Mouse (Mus musculus): ENCODE measurements at regions not wholly inside any gene's neighbourhood (a gene's known extent, or its start where the extent isn't known, plus 50 kb on each side); places are given as distances from the start of the nearest gene placed in this dataset.

- no peak overlapping the region for H3K9ac ChIP-seq (ENCODE audit: low read length)
- 88% methylated on average over 5 of the region's 5 CpGs for WGBS
These were observed 59.3 kb upstream of the Rgs1 start for GRCm38 (mm10) chr1:144308313-144308712.

DNA sequence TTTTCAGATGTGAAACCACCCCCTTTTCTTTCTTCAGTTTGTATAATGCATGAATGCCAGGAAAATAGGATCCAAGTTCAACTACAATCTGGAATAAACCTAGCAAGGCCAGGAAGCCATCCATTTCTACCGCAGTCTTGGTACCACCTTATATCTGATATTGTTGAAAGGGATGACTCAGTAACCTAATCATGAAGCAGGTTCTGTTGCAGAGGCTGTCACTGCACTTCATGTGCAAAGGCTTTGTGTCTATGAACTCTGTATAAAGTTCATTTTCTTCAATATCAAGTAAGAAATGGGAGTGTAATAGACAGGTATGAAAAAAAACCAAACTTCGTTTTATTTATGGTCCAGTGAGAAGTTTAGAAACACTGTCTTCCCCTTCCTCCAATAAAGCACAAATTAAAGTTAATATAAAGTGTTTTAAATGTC, 58.8 kb upstream of the Rgs1 start:
- DNase-seq (ENCODE audit: low spot score) = no peak
- WGBS = 92% methylated on average over 2 of the region's 2 CpGs

More at GRCm38 (mm10) chr1:144308313-144308712, 59.3 kb upstream of the Rgs1 start:
- H3K36me3 ChIP-seq (ENCODE audit: control insufficient read depth, insufficient read depth, low read length) = no peaks in the 10 kb centered on the region
- H3K27me3 ChIP-seq (ENCODE audit: control insufficient read depth, insufficient read depth, low read length) = no peaks in the 10 kb centered on the region
- H3K9me3 ChIP-seq (ENCODE audit: control insufficient read depth, low read length) = no peaks in the 10 kb centered on the region
- H3K4me1 ChIP-seq (replicated peaks; ENCODE audit: control insufficient read depth, insufficient read depth, low read length) = no peaks in the 10 kb centered on the region; the same call in 1 of the 2 replicates
- ATAC-seq (replicated peaks; ENCODE audit: low FRiP score) (no peak), DNase-seq (ENCODE audit: low spot score) (no peak)
- H3K27ac ChIP-seq (ENCODE audit: low read depth, low read length) = no peak overlapping the region
- H3K4me2 ChIP-seq (ENCODE audit: low read depth, low read length, severe bottlenecking) = no peak overlapping the region
- H3K4me3 ChIP-seq (ENCODE audit: low read depth, low read length) = no peak overlapping the region

GRCm38 (mm10) chr1:144307017-144307853, 58.2 kb upstream of the Rgs1 start:
- ATAC-seq (replicated peaks; ENCODE audit: low FRiP score) (no peak), DNase-seq (ENCODE audit: low spot score) (no peak)
- WGBS = 64% methylated on average over 7 of the region's 7 CpGs
- Histone ChIP-seq H3K9ac (ENCODE audit: low read length) (no peak overlapping the region), H3K4me1 (replicated peaks; ENCODE audit: control insufficient read depth, insufficient read depth, low read length) (no peaks in the 10 kb centered on the region; the same call in 1 of the 2 replicates), H3K27ac (ENCODE audit: low read depth, low read length) (no peak overlapping the region), H3K4me3 (ENCODE audit: low read depth, low read length) (no peak overlapping the region), H3K9me3 (ENCODE audit: control insufficient read depth, low read length) (no peaks in the 10 kb centered on the region), H3K36me3 (ENCODE audit: control insufficient read depth, insufficient read depth, low read length) (no peaks in the 10 kb centered on the region), H3K27me3 (ENCODE audit: control insufficient read depth, insufficient read depth, low read length) (no peaks in the 10 kb centered on the region), H3K4me2 (ENCODE audit: low read depth, low read length, severe bottlenecking) (no peak overlapping the region)

More for the DNA sequence above, 58.8 kb upstream of the Rgs1 start:
- no peak for ATAC-seq (replicated peaks; ENCODE audit: low FRiP score)
- H3K4me3 ChIP-seq (ENCODE audit: low read depth, low read length) = no peak overlapping the region
- no peaks in the 10 kb centered on the region for H3K36me3 ChIP-seq (ENCODE audit: control insufficient read depth, insufficient read depth, low read length)
- H3K9ac ChIP-seq (ENCODE audit: low read length) = no peak overlapping the region
- no peaks in the 10 kb centered on the region for H3K9me3 ChIP-seq (ENCODE audit: control insufficient read depth, low read length)
- no peaks in the 10 kb centered on the region; the same call in 1 of the 2 replicates for H3K4me1 ChIP-seq (replicated peaks; ENCODE audit: control insufficient read depth, insufficient read depth, low read length)
- H3K4me2 ChIP-seq (ENCODE audit: low read depth, low read length, severe bottlenecking) = no peak overlapping the region
- H3K27ac ChIP-seq (ENCODE audit: low read depth, low read length) = no peak overlapping the region
- no peaks in the 10 kb centered on the region for H3K27me3 ChIP-seq (ENCODE audit: control insufficient read depth, insufficient read depth, low read length)

GRCm38 (mm10) chr1:144306284-144306683, 57.2 kb upstream of the Rgs1 start:
- H3K9me3 ChIP-seq (ENCODE audit: control insufficient read depth, low read length) = no peaks in the 10 kb centered on the region
- H3K36me3 ChIP-seq (ENCODE audit: control insufficient read depth, insufficient read depth, low read length) = no peaks in the 10 kb centered on the region
- no peak for DNase-seq (ENCODE audit: low spot score)
- H3K4me2 ChIP-seq (ENCODE audit: low read depth, low read length, severe bottlenecking) = no peak overlapping the region
- no peak overlapping the region for H3K27ac ChIP-seq (ENCODE audit: low read depth, low read length)
- no peak overlapping the region for H3K9ac ChIP-seq (ENCODE audit: low read length)
- no peak for ATAC-seq (replicated peaks; ENCODE audit: low FRiP score)
- H3K27me3 ChIP-seq (ENCODE audit: control insufficient read depth, insufficient read depth, low read length) = no peaks in the 10 kb centered on the region
- H3K4me3 ChIP-seq (ENCODE audit: low read depth, low read length) = no peak overlapping the region
- no peaks in the 10 kb centered on the region; the same call in 1 of the 2 replicates for H3K4me1 ChIP-seq (replicated peaks; ENCODE audit: control insufficient read depth, insufficient read depth, low read length)
- WGBS = 70% methylated on average over 2 of the region's 2 CpGs

GRCm38 (mm10) chr1:144300670-144301069, 51.6 kb upstream of the Rgs1 start:
- Histone ChIP-seq H3K4me3 (ENCODE audit: low read depth, low read length) (no peak overlapping the region), H3K27ac (ENCODE audit: low read depth, low read length) (no peak overlapping the region), H3K4me1 (replicated peaks; ENCODE audit: control insufficient read depth, insufficient read depth, low read length) (no peaks in the 10 kb centered on the region), H3K27me3 (ENCODE audit: control insufficient read depth, insufficient read depth, low read length) (no peaks in the 10 kb centered on the region), H3K4me2 (ENCODE audit: low read depth, low read length, severe bottlenecking) (no peak overlapping the region), H3K36me3 (ENCODE audit: control insufficient read depth, insufficient read depth, low read length) (no peaks in the 10 kb centered on the region), H3K9me3 (ENCODE audit: control insufficient read depth, low read length) (no peaks in the 10 kb centered on the region), H3K9ac (ENCODE audit: low read length) (no peak overlapping the region)
- WGBS = 90% methylated on average over 2 of the region's 2 CpGs
- DNase-seq (ENCODE audit: low spot score) (no peak), ATAC-seq (replicated peaks; ENCODE audit: low FRiP score) (no peak)

All from forebrain, embryonic 11.5 days (tissue).